Mouse (Mus musculus) bone marrow, adult 2 months (tissue): ENCODE measurements around the gene Rhbg. TPM values are rescaled to one million over a fixed set of nuclear protein-coding genes. Genes with fewer than 3 reads are reported as not detected.

Source experiments
- H3K27ac ChIP-seq: fragments of 200-500 bp; 2 replicates; pipeline ENCODE4 v1.5.1; 2012; ENCODE audit warnings: low read depth, mild to moderate bottlenecking, control low read depth, inconsistent platforms, low read length; ENCODE audit not compliant: control insufficient read depth, poor library complexity, insufficient read depth
- H3K4me1 ChIP-seq: fragments of 200-500 bp; 2 replicates; pipeline ENCODE4 v1.6.1; 2011; ENCODE audit warnings: low read length; ENCODE audit not compliant: control insufficient read depth, insufficient read depth
- H3K4me3 ChIP-seq: fragments of 200-500 bp; replicated peaks from 2 replicates; pipeline ENCODE3; 2011; ENCODE audit warnings: mild to moderate bottlenecking, low read depth, low read length, control low read depth; ENCODE audit not compliant: control insufficient read depth
- CTCF ChIP-seq: fragments of 200-500 bp; IDR thresholded peaks from 2 replicates; pipeline ENCODE4 v1.5.1; 2011; ENCODE audit warnings: low read length, control low read depth; ENCODE audit not compliant: control insufficient read depth, insufficient read depth
- POLR2A ChIP-seq: fragments of 200-500 bp; IDR thresholded peaks from 2 replicates; pipeline ENCODE4 v1.6.1; 2011; ENCODE audit warnings: low read depth, mild to moderate bottlenecking, control low read depth, low read length, borderline replicate concordance; ENCODE audit not compliant: control insufficient read depth
- WGBS: fragments of 180-500 bp; shearing (Covaris S2); methylation state at CpG from one replicate; pipeline ENCODE4 v1.1.7; 2018; 5-methylcytosine and 5-hydroxymethylcytosine counted together
- polyA plus RNA-seq: library from polyadenylated mRNA; stranded (reverse); fragments of >200 nt; gene quantifications from 2 replicates; pipeline ENCODE4 v1.2.4, GENCODE M21; 2011; ENCODE audit warnings: low replicate concordance; ENCODE audit not compliant: missing spikeins, insufficient read depth, insufficient read length

Gene Rhbg
- polyA plus RNA-seq, 1 experiment: not detected

DNA sequence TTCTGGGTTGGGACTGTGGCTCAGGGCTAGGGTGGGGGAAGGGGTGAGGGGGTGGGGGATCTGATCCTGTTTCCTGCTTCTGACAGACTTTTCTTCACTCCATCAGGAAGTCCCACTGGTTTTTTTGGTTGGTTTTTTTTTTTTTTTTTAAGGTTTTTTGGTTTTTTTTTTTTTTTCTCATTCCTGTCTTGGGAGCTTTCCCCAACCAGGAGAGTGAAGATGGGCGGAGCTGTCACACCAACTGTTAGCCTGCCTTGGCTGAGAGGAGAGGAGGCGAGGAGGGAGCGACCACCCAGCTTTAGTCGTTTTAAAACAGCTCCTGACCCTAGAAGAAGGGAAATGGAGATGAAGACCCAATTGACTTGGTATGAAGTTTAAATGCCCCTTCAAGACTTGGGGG, 27.2 kb downstream of the Rhbg start:
- no peak for TF ChIP-seq CTCF
- TF ChIP-seq POLR2A: no peak
- H3K4me1 ChIP-seq: no peaks in the 10 kb centered on the region
- 50% methylated on average over 4 of the region's 4 CpGs for WGBS
- no peak overlapping the region for H3K27ac ChIP-seq
- no peak overlapping the region for H3K4me3 ChIP-seq

DNA sequence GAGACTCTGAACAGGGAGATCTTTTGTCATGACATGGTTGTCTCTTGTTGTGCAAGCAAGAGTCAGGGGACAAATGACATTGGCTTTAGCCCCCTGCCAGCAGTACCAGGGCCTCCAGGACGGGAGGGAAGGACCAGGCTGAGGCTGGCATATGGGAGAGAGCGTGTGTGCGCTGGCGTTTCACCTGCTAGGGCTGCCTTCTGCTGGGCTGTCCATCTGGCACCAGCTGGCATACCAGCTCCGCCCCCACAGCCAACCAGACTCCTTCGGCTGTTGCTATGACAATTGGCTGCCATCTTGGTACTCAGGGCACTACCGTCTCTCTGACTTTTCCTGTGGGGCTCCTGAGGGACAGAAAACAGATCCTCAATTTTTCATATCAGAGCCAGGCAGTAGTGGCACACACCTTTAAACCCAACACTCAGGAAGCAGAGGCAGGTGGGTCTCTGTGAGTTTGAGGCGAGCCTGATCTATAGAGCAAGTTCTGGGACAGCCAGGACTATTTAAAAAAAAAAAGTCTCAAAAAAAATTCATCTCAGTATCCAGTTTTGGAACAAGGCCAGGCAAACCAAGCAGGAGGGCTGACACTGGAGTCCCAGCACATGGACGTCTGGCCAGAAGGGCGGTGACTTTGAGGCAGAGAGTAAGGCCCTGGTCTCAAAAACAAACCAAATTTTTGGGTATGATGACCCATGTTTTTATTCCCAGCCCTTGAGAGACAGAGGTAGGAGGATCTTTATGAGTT, 28.2 kb downstream of the Rhbg start:
- TF ChIP-seq CTCF (no peak), POLR2A (no peak)
- Histone ChIP-seq H3K27ac (no peak overlapping the region), H3K4me1 (no peaks in the 10 kb centered on the region), H3K4me3 (no peak overlapping the region)
- WGBS: 82% methylated on average over 10 of the region's 10 CpGs

DNA sequence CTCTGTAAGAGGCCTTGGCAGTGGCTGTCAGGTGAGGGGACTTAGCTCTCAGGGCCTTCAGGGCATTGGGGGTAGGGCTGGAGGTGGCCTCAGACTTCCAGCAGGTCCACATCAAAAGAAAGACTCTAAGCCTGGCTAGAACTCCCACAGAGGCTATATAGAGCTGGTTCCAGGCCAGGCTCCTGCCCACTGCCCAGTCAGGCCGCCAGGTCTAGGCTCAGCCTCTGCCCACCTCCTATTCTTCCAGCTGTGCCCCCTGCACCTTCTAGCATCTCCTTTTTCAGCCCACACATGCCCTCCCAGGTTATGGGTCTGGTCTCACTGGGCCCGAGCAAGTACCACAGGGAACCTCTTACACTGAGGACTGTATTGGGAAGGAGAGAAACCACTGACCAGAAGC, 29.6 kb downstream of the Rhbg start:
- H3K4me3 ChIP-seq: no peak overlapping the region
- no peak overlapping the region for H3K27ac ChIP-seq
- WGBS: 69% methylated on average over 2 of the region's 2 CpGs
- TF ChIP-seq CTCF: no peak
- TF ChIP-seq POLR2A: no peak
- H3K4me1 ChIP-seq: no peaks in the 10 kb centered on the region

DNA sequence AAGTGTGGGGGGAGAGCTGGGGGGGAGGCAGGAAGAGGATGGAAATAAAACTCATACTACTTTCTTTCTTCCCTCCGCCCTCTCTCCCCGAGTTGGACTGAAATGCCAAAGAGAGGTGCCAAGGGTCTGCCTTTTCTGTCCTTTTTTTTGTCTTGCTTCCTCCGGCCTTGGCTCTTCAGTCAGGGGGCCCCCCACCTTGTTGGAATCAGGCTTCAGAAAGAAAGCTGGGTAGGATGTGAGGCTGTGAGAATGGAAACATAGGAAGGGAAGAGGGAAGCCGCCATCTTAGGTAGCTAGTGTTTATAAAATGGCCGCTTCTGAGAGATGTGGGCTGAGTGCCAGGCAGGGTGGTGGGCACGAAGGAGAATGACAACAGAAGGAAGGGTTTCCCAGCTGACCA, 32.1 kb downstream of the Rhbg start:
- WGBS: 70% methylated on average over 6 of the region's 6 CpGs
- TF ChIP-seq CTCF: no peak
- TF ChIP-seq POLR2A: no peak
- Histone ChIP-seq H3K27ac (no peak overlapping the region), H3K4me3 (no peak overlapping the region), H3K4me1 (no peaks in the 10 kb centered on the region)

DNA sequence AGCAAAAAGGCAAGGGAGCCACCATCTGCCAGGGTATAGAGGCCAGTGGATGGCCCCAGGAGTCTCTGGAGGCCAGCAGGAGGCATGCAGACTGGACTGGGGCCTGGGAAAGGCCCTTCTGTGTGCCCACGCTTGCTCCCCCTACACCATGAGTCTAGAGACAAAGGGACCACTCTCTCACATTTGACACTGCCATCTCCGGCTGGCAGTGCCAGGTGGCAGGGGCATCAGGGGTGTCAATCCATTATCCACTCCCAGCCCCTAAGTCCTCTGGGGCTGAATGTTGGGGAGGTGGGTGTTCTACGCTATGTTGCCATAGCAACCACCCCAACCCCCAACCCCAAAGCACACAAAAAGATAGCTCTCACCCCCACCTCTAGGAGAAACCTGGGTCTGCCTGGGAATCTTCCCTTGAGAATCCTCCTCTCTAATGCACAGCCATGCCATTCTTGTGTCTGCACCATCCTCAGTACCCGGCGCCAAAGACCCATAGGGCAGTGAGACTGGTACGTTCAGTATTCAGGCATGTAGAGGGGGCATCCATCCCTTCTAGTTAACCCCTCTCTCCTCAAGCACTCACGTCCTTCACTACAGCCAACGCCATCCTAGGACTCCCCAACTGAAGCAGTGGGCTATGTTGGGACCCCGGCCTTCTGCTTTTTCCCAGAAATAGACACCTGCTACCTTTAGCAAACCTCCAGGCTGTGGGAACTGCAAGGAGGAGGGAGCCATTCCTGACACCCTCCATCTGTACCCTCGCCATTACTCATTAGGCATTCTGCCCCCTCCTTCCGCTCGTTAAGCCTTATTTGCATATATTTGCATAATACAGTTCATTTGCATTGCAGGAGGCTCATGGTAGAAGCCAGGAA, 32.8 kb downstream of the Rhbg start:
- WGBS: 56% methylated on average over 12 of the region's 12 CpGs
- TF ChIP-seq POLR2A (no peak), CTCF (no peak)
- no peaks in the 10 kb centered on the region for H3K4me1 ChIP-seq
- H3K27ac ChIP-seq: no peak overlapping the region
- no peak overlapping the region for H3K4me3 ChIP-seq

DNA sequence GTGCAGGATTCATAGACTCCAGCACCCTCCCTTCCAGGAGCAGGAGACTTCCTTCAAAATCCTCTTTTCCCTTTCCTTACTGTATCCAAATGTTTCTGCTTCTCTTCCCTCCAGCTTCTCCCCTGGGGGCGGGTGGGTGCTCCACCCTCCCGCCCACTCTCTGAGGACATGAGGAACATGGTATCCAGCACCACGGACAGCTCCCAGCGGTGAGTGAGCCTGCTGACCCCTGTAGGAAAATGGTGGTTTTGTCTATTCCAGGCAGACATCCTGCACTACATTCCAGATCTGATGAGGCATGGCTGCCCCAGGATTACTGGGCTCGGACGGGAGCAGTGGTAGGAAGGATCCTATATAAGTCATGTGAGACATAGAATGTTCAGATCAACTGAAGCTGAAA, 33.7 kb downstream of the Rhbg start:
- H3K4me1 ChIP-seq: no peaks in the 10 kb centered on the region
- H3K27ac ChIP-seq: no peak overlapping the region
- no peak for TF ChIP-seq POLR2A
- TF ChIP-seq CTCF: no peak
- H3K4me3 ChIP-seq: no peak overlapping the region
- WGBS: 4% methylated on average over 6 of the region's 6 CpGs

DNA sequence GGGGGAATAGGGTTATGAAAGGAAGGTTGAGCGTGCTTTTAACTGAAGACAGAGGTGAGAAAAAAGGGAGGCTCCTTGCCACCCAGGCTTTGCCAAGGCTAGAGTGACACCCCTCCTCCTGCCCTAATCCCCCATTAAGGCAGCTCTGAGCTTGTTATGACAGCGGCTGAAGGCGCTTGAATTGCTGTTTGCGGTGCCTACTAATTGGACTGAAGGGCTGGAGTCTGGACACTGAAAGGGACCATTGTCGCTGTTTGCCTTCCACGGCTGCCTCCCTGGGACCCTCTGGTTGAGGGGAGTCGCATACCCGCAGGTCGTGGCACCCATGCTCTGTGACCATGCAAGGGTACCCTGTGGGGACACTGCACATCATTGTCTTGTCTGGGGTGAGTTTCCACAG, 34.6 kb downstream of the Rhbg start:
- WGBS: 19% methylated on average over 9 of the region's 9 CpGs
- TF ChIP-seq POLR2A (no peak), CTCF (no peak)
- H3K4me1 ChIP-seq: no peaks in the 10 kb centered on the region; the same call in 1 of the 2 replicates
- H3K4me3 ChIP-seq: no peak overlapping the region
- no peak overlapping the region for H3K27ac ChIP-seq

DNA sequence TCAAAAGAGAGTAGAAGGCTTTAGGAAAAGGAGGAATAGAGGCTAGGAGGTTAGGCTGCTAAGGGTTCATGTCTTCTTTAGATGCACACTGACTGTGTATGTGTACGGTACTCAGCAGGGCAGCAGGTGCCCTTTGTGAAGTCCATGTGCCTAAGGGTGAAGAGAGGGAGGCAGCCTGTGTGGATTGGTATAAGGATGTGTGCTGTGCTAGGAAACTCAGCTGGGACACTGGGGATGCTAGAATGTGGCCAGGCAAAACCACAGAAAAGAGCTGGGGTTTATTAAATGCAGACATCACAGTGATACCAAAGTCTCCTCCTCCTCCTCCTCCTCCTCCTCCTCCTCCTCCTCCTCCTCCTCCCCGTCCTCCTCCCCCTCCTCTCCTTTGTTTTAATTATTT, 36.8 kb downstream of the Rhbg start:
- TF ChIP-seq CTCF: no peak
- TF ChIP-seq POLR2A: no peak

More for the DNA sequence above, 36.8 kb downstream of the Rhbg start:
- Histone ChIP-seq H3K4me1 (no peaks in the 10 kb centered on the region; the same call in 1 of the 2 replicates), H3K27ac (no peak overlapping the region), H3K4me3 (no peak overlapping the region)
- WGBS: 59% methylated on average over 1 of the region's 2 CpGs
